Mouse (Mus musculus) stomach, postnatal 0 days (tissue): ENCODE data around the gene Bckdhb.

Experiments used
- CTCF ChIP-seq: IDR thresholded peaks from 2 replicates; pipeline ENCODE4 v1.5.1; 2016; ENCODE audit warnings: antibody characterized with exemption, low read depth, mild to moderate bottlenecking, moderate library complexity
- EP300 ChIP-seq: optimal IDR thresholded peaks from 2 replicates; pipeline ENCODE3; 2016; ENCODE audit warnings: antibody characterized with exemption

- TF ChIP-seq CTCF (no peak), EP300 (no peak)
These were observed 84.0 kb downstream of the Bckdhb start for GRCm38 (mm10) chr9:84008961-84009360.
